Mouse (Mus musculus): ENCODE results near the gene Hpd.

DNA sequence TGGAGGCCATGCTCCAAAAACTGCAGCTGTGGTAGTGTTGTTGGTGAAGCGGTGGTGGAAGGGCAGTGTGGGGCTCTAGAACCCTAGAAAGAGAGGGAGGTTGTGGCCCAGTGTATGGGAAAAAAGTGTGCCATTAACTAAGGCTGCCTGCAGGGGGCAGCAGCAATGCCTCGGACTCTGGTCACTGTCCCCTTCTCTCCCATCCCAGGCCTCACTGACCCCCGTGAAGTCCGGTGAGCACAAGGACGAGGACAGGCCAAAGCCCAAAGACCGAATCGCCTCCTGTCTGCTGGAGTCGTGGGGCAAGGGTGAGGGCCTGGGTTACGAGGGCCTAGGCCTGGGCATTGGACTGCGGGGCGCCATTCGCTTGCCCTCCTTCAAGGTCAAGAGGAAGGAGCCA lies 25.8 kb downstream of the Hpd start:
- no peak for TF ChIP-seq POLR2A (IDR thresholded peaks at IDR 0.05; ENCODE audit: low read depth, low read length)
- TF ChIP-seq CTCF (IDR thresholded peaks at IDR 0.05; ENCODE audit: extremely low read depth, insufficient read length, insufficient replicate concordance, low read depth, low read length), result peak; percentile 58; the same call in 1 of the 2 replicates
